Comparison of ENCODE assay signal across 34 mouse cellular contexts in the genomic region with DNA sequence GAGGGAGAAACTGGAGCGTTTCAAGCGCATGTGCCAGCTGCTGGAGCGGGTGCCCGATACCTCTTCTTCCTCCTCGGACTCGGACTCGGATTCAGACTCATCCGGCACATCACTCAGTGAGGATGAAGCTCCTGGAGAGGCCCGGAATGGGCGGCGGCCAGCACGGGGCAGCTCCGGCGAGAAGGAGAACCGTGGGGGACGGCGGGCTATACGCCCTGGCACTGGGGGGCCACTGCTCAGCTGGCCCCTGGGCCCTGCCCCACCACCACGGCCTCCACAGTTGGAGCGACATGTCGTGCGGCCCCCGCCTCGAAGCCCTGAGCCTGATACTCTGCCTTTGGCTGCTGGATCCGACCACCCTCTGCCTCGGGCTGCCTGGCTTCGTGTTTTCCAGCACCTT. TPM values are rescaled to one million over a fixed set of nuclear protein-coding genes. Genes with fewer than 3 reads are reported as not detected.
DNase-seq lines count a peak whose midpoint lies in the region; ATAC-seq lines count a peak whose summit lies in the region.
"Had no signal": no experiment of that assay in that cellular context is flagged by ENCODE, and none has a peak within 500 bp of the region (broad histone marks: within the 10 kb centered on the region; RNA-seq: fewer than 3 reads in every experiment).

No protein-coding gene starts in this region.

- peak overlapping the region; percentile 34; the same call in 1 of the 2 replicates for H3K9ac ChIP-seq in neural tube, embryonic 13.5 days
- H3K9ac ChIP-seq in neural tube, embryonic 15.5 days (replicated peaks), result no peak overlapping the region
- H3K9ac ChIP-seq: heart, embryonic 13.5 days; intestine, embryonic 15.5 days; liver, embryonic 15.5 days; lung, embryonic 14.5 days had no signal

- H3K4me2 ChIP-seq in neural tube, embryonic 13.5 days, result no peak overlapping the region
- no peak overlapping the region for H3K4me2 ChIP-seq in neural tube, embryonic 15.5 days
- H3K4me2 ChIP-seq: heart, embryonic 13.5 days; intestine, embryonic 15.5 days; liver, embryonic 15.5 days; lung, embryonic 14.5 days had no signal

- peak; percentile 90 for DNase-seq in heart, adult 11 months
- DNase-seq in heart, adult 9 months (ENCODE audit: low spot score in 2 of 2), result no peak
- no peak for DNase-seq in embryonic facial prominence, embryonic 10.5 days (ENCODE audit: low spot score)
- no peak for DNase-seq in kidney, postnatal 10 days
- DNase-seq: adrenal gland, postnatal 14 days; B cell, adult 2 months; cerebellum, adult 18-20 months; gastrocnemius, adult 2 months; gastrocnemius, postnatal 36 days; heart, adult 2 months; heart, postnatal 10 days; kidney, adult 2 months; kidney, postnatal 4 days; layer of hippocampus, postnatal 36 days; left cerebral cortex, postnatal 4 days; liver; lung, embryonic 14.5 days; lung, postnatal 14 days; retina, postnatal 1 day; right cerebral cortex, postnatal 14 days; thymus, postnatal 25 days had no signal

- no peaks in the 10 kb centered on the region for H3K9me3 ChIP-seq in neural tube, embryonic 13.5 days
- H3K9me3 ChIP-seq in neural tube, embryonic 15.5 days (replicated peaks), result no peaks in the 10 kb centered on the region
- no peaks in the 10 kb centered on the region for H3K9me3 ChIP-seq in embryonic facial prominence, embryonic 10.5 days
- H3K9me3 ChIP-seq: heart, embryonic 13.5 days; hindbrain, embryonic 10.5 days; intestine, embryonic 15.5 days; liver, embryonic 15.5 days had no signal

- H3K4me1 ChIP-seq in neural tube, embryonic 13.5 days (replicated peaks), result peaks cover 56% of the 10 kb centered on the region
- H3K4me1 ChIP-seq in neural tube, embryonic 15.5 days, result peaks cover 58% of the 10 kb centered on the region
- peaks cover 43% of the 10 kb centered on the region for H3K4me1 ChIP-seq in embryonic facial prominence, embryonic 10.5 days

- H3K36me3 ChIP-seq in neural tube, embryonic 13.5 days, result peaks cover 91% of the 10 kb centered on the region
- peaks cover 89% of the 10 kb centered on the region for H3K36me3 ChIP-seq in neural tube, embryonic 15.5 days
- H3K36me3 ChIP-seq in embryonic facial prominence, embryonic 10.5 days (replicated peaks), result peaks cover 96% of the 10 kb centered on the region

- H3K27me3 ChIP-seq in neural tube, embryonic 13.5 days, result no peaks in the 10 kb centered on the region
- H3K27me3 ChIP-seq in neural tube, embryonic 15.5 days (replicated peaks), result no peaks in the 10 kb centered on the region
- no peaks in the 10 kb centered on the region for H3K27me3 ChIP-seq in embryonic facial prominence, embryonic 10.5 days (replicated peaks; ENCODE audit: low read depth, poor library complexity, severe bottlenecking)
- H3K27me3 ChIP-seq: intestine, embryonic 15.5 days; liver, embryonic 15.5 days; Patski had no signal

- H3K4me3 ChIP-seq in neural tube, embryonic 13.5 days, result no peak overlapping the region
- no peak overlapping the region for H3K4me3 ChIP-seq in neural tube, embryonic 15.5 days (replicated peaks)
- H3K4me3 ChIP-seq in embryonic facial prominence, embryonic 10.5 days, result 0 out of 2 replicates have a peak overlapping the region, but pooled peaks have one; percentile 16
- H3K4me3 ChIP-seq: gastrocnemius, adult 2 months; heart, adult 2 months; heart, embryonic 13.5 days; hindbrain, embryonic 10.5 days; intestine, embryonic 15.5 days; liver, embryonic 15.5 days had no signal

- ATAC-seq in neural tube, embryonic 13.5 days (ENCODE audit: low read depth), result no peak
- ATAC-seq in neural tube, embryonic 15.5 days (ENCODE audit: low FRiP score), result no peak
- ATAC-seq in activated CD4-positive, CD25-positive, alpha-beta regulatory T cell, adult 4 months, result no peak
- ATAC-seq: forebrain, embryonic 16.5 days; hindbrain, postnatal 0 days; intestine, embryonic 15.5 days; Patski had no signal

- 94% methylated on average over 27 of the region's 27 CpGs for WGBS in neural tube, embryonic 13.5 days
- 97% methylated on average over 27 of the region's 27 CpGs for WGBS in neural tube, embryonic 15.5 days
- 92% methylated on average over 27 of the region's 27 CpGs for WGBS in embryonic facial prominence, embryonic 10.5 days

- H3K27ac ChIP-seq in neural tube, embryonic 13.5 days (replicated peaks), result no peak overlapping the region
- no peak overlapping the region for H3K27ac ChIP-seq in neural tube, embryonic 15.5 days (replicated peaks)
- H3K27ac ChIP-seq in embryonic facial prominence, embryonic 10.5 days (replicated peaks), result no peak overlapping the region
- H3K27ac ChIP-seq: gastrocnemius, adult 2 months; heart, adult 2 months; heart, embryonic 13.5 days; hindbrain, embryonic 10.5 days; hindbrain, postnatal 0 days; intestine, embryonic 15.5 days; liver, embryonic 15.5 days had no signal

RNA-seq across cellular contexts. Expression of a gene that starts 7.7 kb away (rescaled TPM):
- polyA plus RNA-seq in neural tube, embryonic 13.5 days (2015; fragmentation: Nextera tagmentation; extraction: Ambion mirVana), result 8.0 and 8.8 TPM in 2 replicates
- 6.9 and 8.7 TPM in 2 replicates for polyA plus RNA-seq in neural tube, embryonic 15.5 days (2015; fragmentation: Nextera tagmentation; extraction: Ambion mirVana)
- 8.9 and 9.0 TPM in 2 replicates for polyA plus RNA-seq in embryonic facial prominence, embryonic 10.5 days (2016; fragmentation: Nextera tagmentation; extraction: Ambion mirVana)
- polyA plus RNA-seq in activated CD4-positive, CD25-positive, alpha-beta regulatory T cell, adult 4 months (2017; shearing (Covaris generic)), result under 1 TPM; 0.36 to 0.83 TPM

RNA-seq across cellular contexts. Expression of a gene that starts 17.5 kb away (rescaled TPM):
- polyA plus RNA-seq in neural tube, embryonic 13.5 days (2015; fragmentation: Nextera tagmentation; extraction: Ambion mirVana), result 9.7 and 9.9 TPM in 2 replicates
- 8.6 and 13.5 TPM in 2 replicates for polyA plus RNA-seq in neural tube, embryonic 15.5 days (2015; fragmentation: Nextera tagmentation; extraction: Ambion mirVana)
- 12.9 and 13.6 TPM in 2 replicates for polyA plus RNA-seq in embryonic facial prominence, embryonic 10.5 days (2016; fragmentation: Nextera tagmentation; extraction: Ambion mirVana)
- polyA plus RNA-seq in activated CD4-positive, CD25-positive, alpha-beta regulatory T cell, adult 4 months (2017; shearing (Covaris generic)), result 10 to 100 TPM; 11.3 to 12.2 TPM

RNA-seq across cellular contexts. Expression of a gene that starts 20.1 kb away (rescaled TPM):
- polyA plus RNA-seq in neural tube, embryonic 13.5 days (2015; fragmentation: Nextera tagmentation; extraction: Ambion mirVana), result not detected in 2 replicates
- polyA plus RNA-seq in neural tube, embryonic 15.5 days (2015; fragmentation: Nextera tagmentation; extraction: Ambion mirVana), result 0.09 and 0.13 TPM in 2 replicates
- 0.19 TPM in 2 replicates for polyA plus RNA-seq in embryonic facial prominence, embryonic 10.5 days (2016; fragmentation: Nextera tagmentation; extraction: Ambion mirVana)
- polyA plus RNA-seq in activated CD4-positive, CD25-positive, alpha-beta regulatory T cell, adult 4 months (2017; shearing (Covaris generic)), result not detected
- polyA plus RNA-seq: heart, adult 2 months; heart, embryonic 13.5 days; hindbrain, postnatal 0 days; kidney, adult 2 months; lung, embryonic 14.5 days; small intestine, adult 2 months had no signal

RNA-seq across cellular contexts. Expression of a gene that starts 24.4 kb away (rescaled TPM):
- polyA plus RNA-seq in neural tube, embryonic 13.5 days (2015; fragmentation: Nextera tagmentation; extraction: Ambion mirVana), result 19.0 and 20.9 TPM in 2 replicates
- 17.8 and 19.5 TPM in 2 replicates for polyA plus RNA-seq in neural tube, embryonic 15.5 days (2015; fragmentation: Nextera tagmentation; extraction: Ambion mirVana)
- polyA plus RNA-seq in embryonic facial prominence, embryonic 10.5 days (2016; fragmentation: Nextera tagmentation; extraction: Ambion mirVana), result 14.7 and 15.2 TPM in 2 replicates
- 1 to 10 TPM; 6.3 to 7.4 TPM for polyA plus RNA-seq in activated CD4-positive, CD25-positive, alpha-beta regulatory T cell, adult 4 months (2017; shearing (Covaris generic))

RNA-seq across cellular contexts. Expression of a gene that starts 33.3 kb away (rescaled TPM):
- not detected in 2 replicates for polyA plus RNA-seq in neural tube, embryonic 13.5 days (2015; fragmentation: Nextera tagmentation; extraction: Ambion mirVana)
- not detected in 2 replicates for polyA plus RNA-seq in neural tube, embryonic 15.5 days (2015; fragmentation: Nextera tagmentation; extraction: Ambion mirVana)
- polyA plus RNA-seq in embryonic facial prominence, embryonic 10.5 days (2016; fragmentation: Nextera tagmentation; extraction: Ambion mirVana), result not detected in 2 replicates
- polyA plus RNA-seq in activated CD4-positive, CD25-positive, alpha-beta regulatory T cell, adult 4 months (2017; shearing (Covaris generic)), result not detected
- polyA plus RNA-seq: forebrain, embryonic 16.5 days; heart, adult 2 months; heart, embryonic 13.5 days; hindbrain, embryonic 10.5 days; hindbrain, postnatal 0 days; intestine, embryonic 15.5 days; kidney, adult 2 months; kidney, embryonic 16.5 days; liver, embryonic 15.5 days; small intestine, adult 2 months; stomach, embryonic 14.5 days had no signal
